Mouse (Mus musculus) MEL (cell line): Measurements from ENCODE around the gene Mtch2. TPM values are rescaled to one million over a fixed set of nuclear protein-coding genes. Genes with fewer than 3 reads are reported as not detected.

ENCODE experiments used
- DNase-seq: peaks from one replicate; pipeline ENCODE4 v3.0.0; 2011; ENCODE audit warnings: low read depth, low spot score
- H3K27ac ChIP-seq: 2 replicates; pipeline ENCODE4 v1.5.1; 2012; ENCODE audit warnings: low read depth, mild to moderate bottlenecking, control low read depth, low read length, moderate library complexity; ENCODE audit not compliant: control insufficient read depth
- H3K27me3 ChIP-seq, 2 experiments: fragments of 150-350 bp in 1 of 2; sonication (generic) in 1 of 2; 2 replicates each; pipeline ENCODE4 v1.6.1; 2012; ENCODE audit warnings: low read length in 2 of 2, mild to moderate bottlenecking in 2 of 2, improper control_type of control experiment in 1 of 2, moderate library complexity in 1 of 2; ENCODE audit not compliant: insufficient read depth in 2 of 2, control insufficient read depth in 1 of 2
- H3K36me3 ChIP-seq, 2 experiments: 2 replicates each; pipeline ENCODE4 v1.6.1; 2012 to 2014; ENCODE audit warnings: low read length in 2 of 2, improper control_type of control experiment in 1 of 2, inconsistent platforms in 1 of 2, mild to moderate bottlenecking in 1 of 2; ENCODE audit not compliant: insufficient read depth in 2 of 2, control insufficient read depth in 1 of 2
- H3K4me1 ChIP-seq, 2 experiments: fragments of 150-350 bp in 1 of 2; sonication (generic) in 1 of 2; 2 replicates each; pipeline ENCODE4 v1.6.1; 2012; ENCODE audit warnings: low read length in 2 of 2, improper control_type of control experiment in 1 of 2, mild to moderate bottlenecking in 1 of 2; ENCODE audit not compliant: insufficient read depth in 2 of 2, control insufficient read depth in 1 of 2
- H3K4me3 ChIP-seq, 2 experiments: fragments of 150-350 bp in 1 of 2; sonication (generic) in 1 of 2; 2 replicates each; pipeline ENCODE4 v1.5.1; 2012; ENCODE audit warnings: low read depth in 2 of 2, low read length in 2 of 2, mild to moderate bottlenecking in 2 of 2, moderate library complexity in 2 of 2, control low read depth in 1 of 2, improper control_type of control experiment in 1 of 2; ENCODE audit not compliant: control insufficient read depth in 1 of 2, insufficient read depth in 1 of 2
- H3K79me2 ChIP-seq: 2 replicates; pipeline ENCODE4 v1.6.1; 2012; ENCODE audit warnings: mild to moderate bottlenecking, low read length, moderate library complexity; ENCODE audit not compliant: control insufficient read depth, poor library complexity, insufficient read depth
- H3K9ac ChIP-seq: 2 replicates; pipeline ENCODE4 v1.6.1; 2012; ENCODE audit warnings: low read depth, mild to moderate bottlenecking, control low read depth, low read length, moderate library complexity; ENCODE audit not compliant: control insufficient read depth, poor library complexity, severe bottlenecking
- H3K9me3 ChIP-seq: fragments of 150-350 bp; sonication (generic); replicated peaks from 2 replicates; pipeline ENCODE4 v1.6.1; 2012; ENCODE audit warnings: mild to moderate bottlenecking, low read length, improper control_type of control experiment, moderate library complexity; ENCODE audit not compliant: insufficient read depth
- ELF1 ChIP-seq: IDR thresholded peaks from 2 replicates; pipeline ENCODE4 v1.6.1; 2014; ENCODE audit warnings: low read depth, mild to moderate bottlenecking, inconsistent platforms, low read length, improper control_type of control experiment, moderate library complexity
- EP300 ChIP-seq, 2 experiments: IDR thresholded peaks; 2 replicates each; pipeline ENCODE4 v1.6.1; 2011; ENCODE audit warnings: improper control_type of control experiment in 2 of 2, low read length in 2 of 2, low read depth in 1 of 2, mild to moderate bottlenecking in 1 of 2
- ETS1 ChIP-seq: IDR thresholded peaks from 2 replicates; pipeline ENCODE4 v1.6.1; 2012; ENCODE audit warnings: low read depth, mild to moderate bottlenecking, inconsistent platforms, low read length, improper control_type of control experiment, moderate library complexity
- GABPA ChIP-seq: IDR thresholded peaks from 2 replicates; pipeline ENCODE4 v1.6.1; 2012; ENCODE audit warnings: low read depth, mild to moderate bottlenecking, inconsistent platforms, low read length, improper control_type of control experiment, moderate library complexity
- KAT2A ChIP-seq: conservative IDR thresholded peaks from 2 replicates; pipeline ENCODE4 v1.6.1; 2012; ENCODE audit warnings: low read depth, low read length, improper control_type of control experiment, inconsistent platforms
- MEF2A ChIP-seq: IDR thresholded peaks from 2 replicates; pipeline ENCODE4 v1.6.1; 2014; ENCODE audit warnings: low read depth, mild to moderate bottlenecking, inconsistent platforms, low read length, improper control_type of control experiment; ENCODE audit not compliant: poor library complexity, insufficient replicate concordance, severe bottlenecking; ENCODE audit errors: extremely low read depth
- MXI1 ChIP-seq: IDR thresholded peaks from 2 replicates; pipeline ENCODE4 v1.6.1; 2011; ENCODE audit warnings: mild to moderate bottlenecking, low read depth, low read length, improper control_type of control experiment
- MYC ChIP-seq: IDR thresholded peaks from 2 replicates; pipeline ENCODE4 v1.6.1; 2011; ENCODE audit warnings: low read depth, mild to moderate bottlenecking, low read length, improper control_type of control experiment, moderate library complexity
- NELFE ChIP-seq: IDR thresholded peaks from 2 replicates; pipeline ENCODE4 v1.6.1; 2011; ENCODE audit warnings: low read depth, low read length, improper control_type of control experiment
- RAD21 ChIP-seq: IDR thresholded peaks from 2 replicates; pipeline ENCODE4 v1.6.1; 2011; ENCODE audit warnings: mild to moderate bottlenecking, low read depth, low read length, improper control_type of control experiment
- USF1 ChIP-seq: IDR thresholded peaks from 2 replicates; pipeline ENCODE4 v1.6.1; 2014; ENCODE audit warnings: low read depth, mild to moderate bottlenecking, inconsistent platforms, low read length, improper control_type of control experiment, moderate library complexity
- USF2 ChIP-seq, 2 experiments: IDR thresholded peaks; 2 replicates each; pipeline ENCODE4 v1.6.1; 2011 to 2012; ENCODE audit warnings: improper control_type of control experiment in 2 of 2, low read length in 2 of 2, borderline replicate concordance in 1 of 2, inconsistent platforms in 1 of 2, low read depth in 1 of 2, mild to moderate bottlenecking in 1 of 2; ENCODE audit not compliant: insufficient read depth in 1 of 2
- ZMIZ1 ChIP-seq: IDR thresholded peaks from 2 replicates; pipeline ENCODE4 v1.6.1; 2012; ENCODE audit warnings: low read depth, mild to moderate bottlenecking, inconsistent platforms, low read length, improper control_type of control experiment, moderate library complexity
- ZNF384 ChIP-seq: IDR thresholded peaks from 2 replicates; pipeline ENCODE4 v1.6.1; 2012; ENCODE audit warnings: low read depth, mild to moderate bottlenecking, inconsistent platforms, low read length, improper control_type of control experiment
- polyA plus RNA-seq, 2 experiments: library from polyadenylated mRNA; stranded (reverse) in 1 of 2; unstranded in 1 of 2; fragments of >175 nt in 1 of 2; fragments of >200 nt in 1 of 2; gene quantifications; 2 replicates each; pipeline versions ENCODE4 v1.2.1 to v1.2.4; 2012; ENCODE audit warnings: low replicate concordance in 2 of 2, low read depth in 1 of 2; ENCODE audit not compliant: insufficient read length in 2 of 2, insufficient read depth in 1 of 2, missing spikeins in 1 of 2
- total RNA-seq: library from RNA; depleted of rRNA; stranded (reverse); fragments of 300-350 nt; gene quantifications from 2 replicates; pipeline ENCODE4 v1.2.3, GENCODE M21; 2012; rRNA removed

Gene Mtch2
- total and polyA plus RNA-seq, 3 experiments = 85.7 to 167 TPM; not detected in 1

- TF ChIP-seq USF1 (0 out of 2 replicates have a peak, but pooled peaks have one; percentile 6), GABPA (no peak)
- no peaks in the 10 kb centered on the region for H3K27me3 ChIP-seq
- no peak overlapping the region for H3K27ac ChIP-seq
- DNase-seq = no peak
- H3K4me1 ChIP-seq = peaks cover 0 to 3% of the 10 kb centered on the region in 2 experiments; a peak in 3 of 4 replicates
- H3K9me3 ChIP-seq = no peaks in the 10 kb centered on the region
- H3K4me3 ChIP-seq = no peak overlapping the region
- peaks cover 7 to 14% of the 10 kb centered on the region in 2 experiments for H3K36me3 ChIP-seq
- peaks cover 15% of the 10 kb centered on the region for H3K79me2 ChIP-seq
- H3K9ac ChIP-seq = no peak overlapping the region
Observed at GRCm38 (mm10) chr2:90911668-90912067, 64.7 kb downstream of the Mtch2 start.

DNA sequence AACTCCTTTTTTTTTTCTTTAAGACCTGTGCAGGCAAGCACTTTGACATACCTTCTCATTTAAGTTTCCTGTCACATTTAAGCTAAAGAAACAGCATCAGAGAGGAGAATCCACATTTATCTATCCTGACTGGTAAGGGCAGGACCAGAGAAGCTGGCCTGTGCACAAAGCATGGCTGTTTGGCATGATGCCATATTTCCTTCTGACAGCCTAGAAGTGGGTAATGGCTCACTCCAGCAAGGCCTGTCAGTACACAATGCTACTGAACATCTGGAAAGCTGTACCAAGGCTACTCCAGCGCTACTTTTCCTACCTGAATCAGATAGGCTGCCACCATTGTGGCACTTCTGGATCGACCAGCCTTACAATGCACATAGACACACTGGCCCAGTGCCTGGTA is 66.7 kb downstream of the Mtch2 start:
- peak; percentile 58 for DNase-seq
- Histone ChIP-seq H3K4me1 (peaks cover 0 to 5% of the 10 kb centered on the region in 2 experiments; a peak in 3 of 4 replicates), H3K79me2 (peaks cover 31% of the 10 kb centered on the region), H3K4me3 (no peak overlapping the region), H3K9ac (no peak overlapping the region), H3K9me3 (no peaks in the 10 kb centered on the region), H3K27ac (no peak overlapping the region), H3K36me3 (peaks cover 5 to 15% of the 10 kb centered on the region in 2 experiments), H3K27me3 (no peaks in the 10 kb centered on the region)
- no peak for TF ChIP-seq KAT2A
- TF ChIP-seq MYC = 0 out of 2 replicates have a peak, but pooled peaks have one; percentile 43
- TF ChIP-seq ETS1 = no peak
- no peak for TF ChIP-seq ZNF384
- peak; percentile 60 for TF ChIP-seq MXI1

DNA sequence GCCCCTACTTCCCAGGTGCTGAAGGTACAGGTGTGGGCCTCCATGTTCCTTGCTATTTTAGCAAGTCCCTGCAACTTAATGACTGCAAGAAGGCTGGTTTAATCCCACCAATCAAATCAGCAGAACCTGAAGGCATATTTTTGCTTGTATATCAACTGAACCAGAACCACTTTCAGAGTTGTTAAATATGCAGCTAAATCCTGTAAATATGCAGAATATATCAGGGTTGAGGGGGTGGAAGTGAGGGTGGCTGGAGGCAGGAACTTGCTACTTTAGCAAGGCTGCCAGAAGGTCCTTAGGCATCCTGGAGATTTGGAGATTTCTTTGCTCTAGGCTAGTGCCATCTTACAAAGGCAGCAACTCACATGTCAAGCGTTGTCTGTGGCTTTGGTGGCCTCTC is 68.6 kb downstream of the Mtch2 start:
- Histone ChIP-seq H3K4me1 (peaks cover 0 to 5% of the 10 kb centered on the region in 2 experiments; a peak in 3 of 4 replicates), H3K79me2 (peaks cover 31% of the 10 kb centered on the region), H3K36me3 (peaks cover 0 to 15% of the 10 kb centered on the region in 2 experiments; a peak in 3 of 4 replicates), H3K9ac (no peak overlapping the region), H3K9me3 (no peaks in the 10 kb centered on the region), H3K4me3 (no peak overlapping the region), H3K27ac (no peak overlapping the region), H3K27me3 (no peaks in the 10 kb centered on the region)
- no peak for TF ChIP-seq NELFE
- TF ChIP-seq USF2 (IDR thresholded peaks at IDR 0.05; ENCODE audit: borderline replicate concordance in 1 of 2, insufficient read depth in 1 of 2, low read depth in 1 of 2, low read length in 2 of 2) = no peak
- TF ChIP-seq USF1 = no peak
- TF ChIP-seq ELF1 = no peak
- TF ChIP-seq RAD21 = no peak
- TF ChIP-seq ZMIZ1 = no peak
- no peak for TF ChIP-seq EP300 (IDR thresholded peaks at IDR 0.05; ENCODE audit: low read depth in 1 of 2, low read length in 2 of 2)
- no peak for TF ChIP-seq MEF2A
- DNase-seq = no peak

Other genes starting within 250 kb of the Mtch2 start
- 43.8 and 53.4 TPM in 2 replicates for gene Nup160, start 169.9 kb upstream of the Mtch2 start, total RNA-seq
- gene Nup160, start 169.9 kb upstream of the Mtch2 start, polyA plus RNA-seq = 10 to 100 TPM; 63.8 to 91.4 TPM
- 39.5 and 42.1 TPM in 2 replicates for gene Fnbp4, start 101.8 kb upstream of the Mtch2 start, total RNA-seq
- 100 to 1,000 TPM in 1 of 2 experiments, 10 to 100 TPM in 1; 73.7 to 353 TPM for gene Fnbp4, start 101.8 kb upstream of the Mtch2 start, polyA plus RNA-seq
- not detected in 2 replicates for gene Agbl2, start 64.4 kb upstream of the Mtch2 start, total RNA-seq
- gene Agbl2, start 64.4 kb upstream of the Mtch2 start, polyA plus RNA-seq = not detected
- not detected in 2 replicates for gene C1qtnf4, start 38.7 kb downstream of the Mtch2 start, total RNA-seq
- gene C1qtnf4, start 38.7 kb downstream of the Mtch2 start, polyA plus RNA-seq = not detected
- gene Kbtbd4, start 57.6 kb downstream of the Mtch2 start, total RNA-seq = 18.0 and 21.9 TPM in 2 replicates
- gene Kbtbd4, start 57.6 kb downstream of the Mtch2 start, polyA plus RNA-seq = 10 to 100 TPM in 1 of 2 experiments, not detected in 1; 23.1 TPM
- gene Ndufs3, start 57.7 kb downstream of the Mtch2 start, total RNA-seq = 134 and 137 TPM in 2 replicates
- gene Ndufs3, start 57.7 kb downstream of the Mtch2 start, polyA plus RNA-seq = 100 to 1,000 TPM in 1 of 2 experiments, not detected in 1; 193 TPM
- 46.2 and 49.6 TPM in 2 replicates for gene Celf1, start 93.2 kb downstream of the Mtch2 start, total RNA-seq
- 100 to 1,000 TPM in 1 of 2 experiments, 10 to 100 TPM in 1; 82.3 to 212 TPM for gene Celf1, start 93.2 kb downstream of the Mtch2 start, polyA plus RNA-seq
- not detected in 2 replicates for gene Rapsn, start 188.5 kb downstream of the Mtch2 start, total RNA-seq
- under 1 TPM in 1 of 2 experiments, not detected in 1; 0.10 TPM for gene Rapsn, start 188.5 kb downstream of the Mtch2 start, polyA plus RNA-seq
- 259 and 271 TPM in 2 replicates for gene Psmc3, start 206.9 kb downstream of the Mtch2 start, total RNA-seq
- gene Psmc3, start 206.9 kb downstream of the Mtch2 start, polyA plus RNA-seq = 1,000 to 10,000 TPM in 1 of 2 experiments, 100 to 1,000 TPM in 1; 428 to 1,459 TPM
- 7.7 and 9.4 TPM in 2 replicates for gene Slc39a13, start 223.3 kb downstream of the Mtch2 start, total RNA-seq
- 10 to 100 TPM in 1 of 2 experiments, not detected in 1; 19.1 TPM for gene Slc39a13, start 223.3 kb downstream of the Mtch2 start, polyA plus RNA-seq
- gene Spi1, start 235.2 kb downstream of the Mtch2 start, total RNA-seq = 108 and 129 TPM in 2 replicates
- 100 to 1,000 TPM in 1 of 2 experiments, 10 to 100 TPM in 1; 95.9 to 142 TPM for gene Spi1, start 235.2 kb downstream of the Mtch2 start, polyA plus RNA-seq